Mouse (Mus musculus) CH12F3 (cell line): ENCODE data around the gene Gm45062.
"Not testable (repeated sequence)": the region's sequence is repeated elsewhere in the genome, so short reads cannot be mapped to it uniquely, and the experiment has no call there.

Experiments used
- in situ Hi-C: fragments of 300-500 bp; cut with MboI; formaldehyde crosslinking; loops from 2 replicates; pipeline ENCODE4 v1.14.3; 2020; ENCODE audit warnings: low sequenced_read_pairs

Gm45062 gene

DNA sequence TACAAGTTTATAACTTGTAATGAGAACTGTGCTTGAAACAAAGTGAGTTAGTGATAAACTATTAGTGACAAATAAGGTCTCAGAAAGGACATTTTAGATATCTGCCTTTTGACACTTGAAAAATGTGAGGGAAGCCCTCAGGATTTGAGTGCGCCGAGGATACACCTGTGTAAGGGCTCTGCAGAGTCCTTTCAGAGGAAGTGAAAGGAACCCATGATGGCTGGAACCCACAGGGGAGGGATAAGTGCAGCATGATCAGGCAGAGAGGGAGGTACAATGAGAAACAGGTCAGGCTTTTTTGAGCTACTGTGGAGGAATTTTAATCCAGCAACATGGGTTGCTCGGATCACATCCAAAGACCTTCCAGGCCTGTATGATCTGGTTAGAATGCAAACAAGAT is 239.7 kb downstream of the Gm45062 start:
- in situ Hi-C loops, result no loop called here

DNA sequence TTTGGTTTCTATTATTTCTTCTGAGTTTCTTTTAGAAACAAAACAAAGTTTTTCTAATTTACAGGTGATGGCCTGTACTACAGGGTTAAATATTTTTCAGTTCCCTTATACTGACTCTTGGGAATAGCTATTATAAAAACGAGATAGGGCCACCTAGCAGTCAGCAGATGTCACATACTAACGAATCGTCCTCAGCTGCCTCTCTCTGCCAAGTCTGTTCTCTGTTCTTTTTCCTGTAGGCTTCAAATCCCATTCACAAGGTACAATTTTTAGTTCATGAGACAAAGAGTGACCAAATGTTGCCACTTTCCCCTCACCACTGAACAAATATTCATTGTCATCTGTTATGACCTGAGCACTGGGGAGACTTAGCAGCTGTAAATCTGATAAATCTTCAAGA is 244.7 kb downstream of the Gm45062 start:
- in situ Hi-C loops, result loop anchor here (10.0 kb wide), 1 partner anchor 219 kb away; no protein-coding TSS in a partner anchor

DNA sequence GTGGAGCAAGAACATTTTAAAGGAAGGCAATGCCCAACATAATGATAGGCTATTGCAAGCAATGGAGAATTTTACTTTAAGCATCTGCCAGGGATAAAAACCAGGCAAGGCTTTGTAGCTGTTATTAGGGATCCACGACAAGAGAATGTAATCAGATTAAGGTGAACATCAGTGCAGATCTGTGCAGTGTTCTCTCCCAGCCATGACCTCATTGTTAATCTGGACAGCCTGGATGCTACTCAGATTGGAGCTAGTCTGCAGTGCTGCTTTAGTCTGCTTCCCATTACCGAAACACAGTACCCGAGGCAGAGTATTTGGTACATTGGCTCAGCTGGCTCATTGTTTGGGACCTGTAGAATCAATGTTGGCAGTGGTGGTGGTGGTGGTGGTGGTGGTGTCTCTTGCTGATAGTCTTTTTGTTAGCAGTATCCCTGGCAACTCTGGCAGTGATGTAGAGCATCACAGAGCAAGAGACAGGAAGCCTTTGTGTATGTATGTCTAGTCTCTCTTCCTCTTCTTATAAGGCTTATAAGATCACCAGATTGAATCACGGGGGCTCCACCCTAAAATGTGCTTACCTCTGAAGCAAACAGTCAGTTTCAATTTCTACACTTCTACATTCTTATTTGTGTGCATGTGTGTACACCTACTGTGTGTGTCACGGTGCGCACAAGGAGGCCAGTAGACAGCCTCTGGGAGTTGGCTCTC is 245.4 kb downstream of the Gm45062 start:
- in situ Hi-C loops, result loop anchor here (10.0 kb wide), 1 partner anchor 220 kb away; no protein-coding TSS in a partner anchor

DNA sequence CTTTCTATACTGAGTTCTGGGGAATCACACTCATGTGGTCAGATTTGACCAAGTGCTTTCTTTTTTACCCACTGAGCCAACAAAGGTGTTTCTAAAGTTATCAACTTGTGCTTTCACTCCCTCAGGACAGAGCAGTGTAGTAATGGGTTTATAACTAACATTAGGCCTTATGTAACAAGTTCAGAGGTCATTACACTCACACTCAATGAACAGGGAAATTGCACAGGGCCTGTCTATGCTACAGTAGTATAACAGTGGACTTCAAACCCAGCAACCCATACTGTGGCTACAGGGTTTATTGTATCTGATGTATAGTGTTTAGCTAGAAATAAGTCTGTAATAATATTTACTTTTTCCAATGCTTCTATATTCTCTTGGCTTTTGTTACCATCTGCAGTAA is 247.4 kb downstream of the Gm45062 start:
- in situ Hi-C loops, result loop anchor here (10.0 kb wide), 1 partner anchor 222 kb away; no protein-coding TSS in a partner anchor

DNA sequence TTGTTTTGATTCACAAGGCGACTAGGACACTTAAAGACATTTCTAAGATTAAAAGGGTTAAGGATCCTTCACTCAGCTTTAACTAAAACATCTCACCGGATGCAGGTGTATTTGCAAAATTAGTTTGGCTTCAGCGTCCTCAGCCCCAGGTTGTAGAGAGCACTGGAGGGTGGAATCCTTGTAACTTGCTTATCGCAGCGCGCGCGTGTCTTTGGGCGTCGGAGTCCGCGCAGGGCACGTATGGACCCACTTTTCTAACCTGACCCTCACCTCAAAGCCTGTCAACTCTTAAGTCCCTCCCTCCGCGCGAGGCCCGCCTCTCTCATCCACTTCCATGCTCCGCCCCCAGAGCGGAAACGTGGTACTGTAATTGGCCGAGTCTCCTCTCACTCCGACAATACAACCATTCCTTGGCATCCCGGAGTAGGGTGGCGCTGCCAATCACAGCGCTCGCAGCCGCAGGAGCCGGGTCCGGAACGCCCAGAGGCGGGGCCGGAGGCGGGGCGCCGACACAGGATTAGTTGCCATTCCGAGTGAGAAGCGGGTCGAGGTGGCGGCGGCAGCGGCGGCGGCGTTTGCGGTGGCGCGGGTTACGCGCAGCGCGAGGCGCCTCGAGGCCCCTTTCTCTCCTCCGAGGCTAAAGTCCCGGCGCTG is 249.8 kb downstream of the Gm45062 start:
- in situ Hi-C loops, result loop anchor here (10.0 kb wide), 1 partner anchor 224 kb away; no protein-coding TSS in a partner anchor

DNA sequence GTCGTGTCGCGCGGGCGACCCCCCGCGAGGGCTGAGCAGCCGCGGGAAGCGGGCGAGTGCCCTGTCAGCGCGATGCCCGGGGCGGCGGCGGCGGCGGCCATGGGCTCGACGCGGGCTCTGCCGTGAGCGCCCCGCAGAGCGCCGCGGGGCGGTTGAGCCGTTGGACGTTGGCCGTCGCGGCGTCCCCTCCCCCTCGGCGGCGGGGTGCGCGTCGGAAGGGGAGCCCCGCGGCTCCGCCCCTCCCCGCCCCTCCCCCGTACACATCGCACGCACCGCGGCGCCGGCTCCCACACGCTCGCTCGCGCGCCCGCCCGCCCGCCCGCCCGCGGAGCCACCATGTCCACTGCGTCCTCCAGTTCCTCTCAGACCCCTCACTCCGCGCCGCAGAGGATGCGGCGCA is 250.3 kb downstream of the Gm45062 start, which contains the start of gene Glcci1:
TSS of gene Glcci1 (plus strand) at position 50 of the 400 bp plus-strand sequence.
- in situ Hi-C loops, result loop anchor here (10.0 kb wide), 1 partner anchor 225 kb away; no protein-coding TSS in a partner anchor

DNA sequence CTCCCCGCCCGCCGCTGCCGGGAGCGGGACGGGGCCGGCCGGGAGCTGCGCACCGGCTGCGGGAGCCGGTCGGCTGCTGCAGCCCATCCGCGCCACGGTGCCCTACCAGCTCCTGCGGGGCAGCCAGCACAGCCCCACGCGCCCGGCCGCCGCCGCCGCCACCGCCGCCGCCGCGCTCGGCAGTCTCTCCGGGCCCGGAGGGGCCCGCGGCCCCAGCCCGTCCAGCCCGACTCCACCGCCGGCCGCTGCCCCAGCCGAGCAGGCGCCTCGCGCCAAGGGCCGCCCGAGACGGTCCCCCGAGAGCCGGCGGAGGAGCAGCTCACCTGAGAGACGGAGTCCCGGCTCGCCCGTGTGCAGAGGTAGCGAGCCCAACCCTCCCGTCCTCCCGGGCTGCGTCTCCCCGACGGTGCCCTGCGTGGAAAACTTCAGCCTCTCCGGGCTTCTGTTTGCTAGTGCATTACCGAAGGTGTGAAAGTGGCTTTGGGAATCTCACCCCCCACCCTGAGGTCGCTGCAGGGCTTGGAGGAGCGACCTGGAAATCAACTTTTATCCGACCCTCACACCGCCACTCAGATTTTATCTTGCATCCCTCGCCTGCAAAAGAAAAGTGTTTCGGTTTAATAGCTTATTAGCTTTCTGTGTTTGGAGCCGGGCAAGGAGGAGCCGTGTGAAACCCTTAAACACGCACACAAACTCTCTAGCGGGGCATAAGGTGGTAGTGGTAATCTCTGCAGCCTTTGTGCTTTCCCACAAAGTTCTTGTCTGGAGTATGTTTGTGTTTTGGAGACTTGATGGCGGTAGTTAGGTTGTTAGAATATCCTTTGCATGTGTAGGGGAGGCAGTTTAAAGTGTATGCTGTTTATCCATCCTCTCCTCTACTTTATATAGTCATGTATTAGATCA is 251.0 kb downstream of the Gm45062 start:
- in situ Hi-C loops, result loop anchor here (10.0 kb wide), 1 partner anchor 225 kb away; no protein-coding TSS in a partner anchor

DNA sequence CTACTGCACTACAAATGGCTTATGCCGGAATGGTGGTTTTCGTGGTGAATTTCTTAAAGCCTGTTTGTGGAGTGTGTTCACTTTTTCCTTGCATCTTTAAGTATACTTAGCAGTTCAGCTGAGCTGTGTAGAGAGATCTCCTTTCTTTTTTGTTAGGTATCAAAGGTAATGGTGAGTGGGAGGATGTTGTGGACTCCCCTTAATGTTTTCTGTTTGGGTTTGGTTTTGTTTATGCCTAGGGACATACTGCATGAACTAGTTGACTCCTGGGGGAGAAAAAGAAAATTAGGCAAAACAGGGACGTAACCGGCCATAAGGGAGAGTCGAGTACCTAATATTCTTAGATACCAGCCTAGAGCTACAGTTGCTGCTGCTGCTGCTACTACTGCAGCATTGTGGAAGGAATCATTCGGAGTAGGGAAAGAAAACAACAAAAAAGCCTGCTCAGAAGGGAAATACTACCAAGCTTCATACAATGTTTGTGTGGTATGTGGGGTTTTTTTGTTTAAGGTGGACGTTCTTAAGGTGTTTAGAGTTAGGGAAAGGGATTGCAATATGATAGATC is 251.7 kb downstream of the Gm45062 start:
- in situ Hi-C loops, result no loop called here

DNA sequence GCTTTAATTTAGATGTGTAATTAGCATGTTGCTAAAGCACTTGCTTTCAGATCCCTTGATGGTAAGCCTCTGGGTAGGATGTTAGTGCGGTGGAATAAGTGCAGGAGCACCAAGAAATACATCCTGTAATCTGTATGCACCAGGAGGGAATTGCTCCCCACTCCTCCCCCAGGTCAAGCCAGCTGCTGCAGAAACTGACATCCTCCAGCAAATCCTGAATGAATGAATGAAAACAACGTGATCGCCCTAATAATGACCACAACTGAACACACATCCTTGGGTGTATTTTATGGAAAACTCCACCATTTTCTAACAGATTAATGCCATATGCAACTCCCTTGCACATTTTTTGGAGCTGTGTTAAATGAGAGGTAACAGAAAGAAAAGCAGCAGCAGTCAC is 252.2 kb downstream of the Gm45062 start:
- in situ Hi-C loops, result no loop called here

DNA sequence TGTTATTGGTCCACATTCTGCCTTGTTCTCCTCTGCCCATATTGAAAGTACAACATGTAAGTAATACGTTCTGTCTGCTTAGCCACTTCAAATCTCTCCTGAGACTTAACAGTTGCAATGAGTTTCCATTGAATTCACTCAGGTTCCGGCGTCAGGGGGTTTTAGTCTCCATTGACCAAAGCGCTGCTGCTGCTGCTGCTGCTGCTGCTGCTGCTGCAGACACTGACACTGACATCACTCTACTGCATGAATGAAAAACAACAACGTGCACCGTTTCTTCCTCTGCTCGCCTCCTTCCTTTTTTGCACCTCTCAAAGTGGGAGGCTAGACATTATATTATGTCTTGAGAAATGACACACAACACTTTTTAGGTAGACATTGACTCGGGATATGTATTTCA is 253.2 kb downstream of the Gm45062 start:
- in situ Hi-C loops, result no loop called here

DNA sequence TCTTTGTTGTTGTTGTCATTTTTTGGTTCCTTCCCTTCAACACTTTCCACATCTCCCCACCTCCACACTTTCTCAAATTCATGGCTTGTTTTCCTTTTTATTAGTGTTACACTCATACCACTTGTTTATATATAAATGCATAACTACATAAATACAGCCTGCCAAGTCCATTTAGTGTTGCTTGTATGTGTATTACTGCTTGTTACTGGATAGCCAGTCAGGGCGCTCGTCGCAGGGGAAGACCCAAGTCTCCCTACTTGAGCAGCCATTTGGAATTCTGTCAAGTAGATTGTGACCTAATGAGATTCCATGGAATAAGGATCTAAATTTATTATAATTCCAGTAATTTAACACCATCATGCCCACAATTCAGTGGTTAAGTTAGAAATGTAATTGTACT is 260.4 kb downstream of the Gm45062 start:
- in situ Hi-C loops, result no loop called here

DNA sequence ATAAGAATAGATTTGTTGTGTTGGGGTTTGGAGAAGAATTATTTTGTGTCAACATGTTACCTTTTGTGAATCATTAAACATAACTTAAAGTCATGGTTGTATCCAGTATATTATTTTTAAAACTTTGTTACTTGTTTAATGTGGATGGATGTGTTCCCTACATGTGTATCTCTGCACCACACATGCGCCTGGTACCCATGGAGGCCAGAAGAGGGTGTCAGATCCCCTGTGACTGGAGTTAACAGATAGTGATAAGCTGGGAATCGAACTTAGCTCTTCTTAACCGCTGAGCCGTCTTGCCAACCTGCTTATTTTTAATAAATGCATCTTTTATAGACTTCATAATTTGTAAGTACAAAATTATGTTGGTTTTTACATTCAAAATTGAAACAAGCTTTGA is 262.0 kb downstream of the Gm45062 start:
- in situ Hi-C loops, result no loop called here

DNA sequence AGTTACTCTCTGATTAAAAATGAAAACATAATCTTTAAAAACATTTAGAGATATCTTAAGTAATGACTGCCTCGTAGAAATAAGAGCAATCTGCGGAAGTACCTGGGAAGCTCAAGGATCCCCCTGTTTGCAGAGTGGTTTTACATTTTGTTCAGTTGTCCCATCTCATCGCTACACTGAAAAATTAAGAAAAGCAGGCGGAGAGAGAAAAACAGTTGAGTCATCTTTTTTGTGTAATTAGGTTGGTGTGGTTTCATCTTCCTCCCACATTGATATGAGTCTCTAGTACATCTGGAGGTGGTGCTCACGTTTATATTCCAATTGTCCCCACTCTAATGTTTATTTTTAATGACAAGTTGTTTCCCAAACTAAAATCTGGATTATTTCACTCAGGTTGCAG is 265.5 kb downstream of the Gm45062 start:
- in situ Hi-C loops, result no loop called here

DNA sequence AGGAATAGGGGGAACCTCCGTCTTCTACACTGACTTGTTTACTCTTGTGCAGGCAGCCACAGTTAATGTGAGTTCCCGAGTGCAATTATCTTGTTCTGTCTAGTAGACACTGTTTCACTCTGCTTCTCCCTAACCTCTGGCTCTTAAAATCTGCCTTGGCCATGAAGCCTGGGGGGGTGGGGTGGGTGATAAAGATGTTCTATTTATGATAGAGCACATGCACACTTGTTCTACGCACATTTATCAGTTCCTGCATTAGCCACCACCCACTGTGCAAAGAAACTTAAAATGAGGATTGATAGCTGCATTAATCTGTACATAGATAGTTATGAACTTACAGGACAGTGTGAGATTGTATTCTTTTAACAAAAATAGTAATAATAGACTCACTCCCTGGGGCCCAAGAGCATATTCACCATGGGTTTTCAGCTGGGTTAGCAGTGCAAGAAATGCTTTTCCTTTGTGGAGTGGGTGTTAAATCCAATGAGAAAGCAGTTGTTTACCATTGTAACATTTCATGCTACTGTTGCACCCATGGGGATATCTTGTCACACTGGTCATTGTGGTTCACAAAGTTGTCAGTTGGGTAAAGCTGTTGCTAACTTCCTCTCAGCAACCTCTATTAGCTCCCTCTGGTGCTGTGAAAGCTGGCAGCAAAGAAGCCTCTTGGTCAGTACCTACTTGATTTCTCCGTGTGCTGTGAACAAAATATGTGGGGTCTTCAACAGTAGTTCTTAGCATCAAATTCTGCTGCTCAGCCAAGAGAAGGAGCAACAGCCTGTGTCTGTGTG is 272.0 kb downstream of the Gm45062 start:
- in situ Hi-C loops, result no loop called here

DNA sequence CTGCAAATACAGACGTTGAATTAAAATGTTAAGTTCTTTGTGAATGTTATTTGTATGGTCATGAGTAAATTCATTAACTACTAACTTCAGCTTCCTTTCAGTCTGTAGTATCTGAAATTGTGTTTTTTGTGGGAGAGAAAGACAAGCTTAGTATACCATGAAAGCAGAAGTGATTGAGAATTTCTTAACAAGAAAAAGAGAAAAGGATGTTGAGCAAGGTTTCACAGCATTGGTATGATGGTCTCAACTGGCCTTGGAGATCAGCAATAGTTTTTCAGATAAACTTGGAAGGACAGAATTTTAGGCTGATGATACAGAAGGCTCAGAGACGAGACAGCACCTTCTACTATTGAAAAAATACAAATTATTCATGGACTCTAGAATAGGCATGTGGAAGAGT is 277.7 kb downstream of the Gm45062 start:
- in situ Hi-C loops, result no loop called here

DNA sequence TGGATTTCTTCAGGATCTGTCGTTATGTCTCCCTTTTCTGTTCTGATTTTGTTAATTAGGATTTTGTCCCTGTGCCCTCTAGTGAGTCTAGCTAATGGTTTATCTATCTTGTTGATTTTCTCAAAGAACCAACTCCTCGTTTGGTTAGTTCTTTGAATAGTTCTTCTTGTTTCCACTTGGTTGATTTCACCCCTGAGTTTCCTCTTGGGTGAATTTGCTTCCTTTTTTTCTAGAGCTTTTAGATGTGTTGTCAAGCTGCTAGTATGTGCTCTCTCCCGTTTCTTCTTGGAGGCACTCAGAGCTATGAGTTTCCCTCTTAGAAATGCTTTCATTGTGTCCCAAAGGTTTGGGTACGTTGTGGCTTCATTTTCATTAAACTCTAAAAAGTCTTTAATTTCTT is 282.3 kb downstream of the Gm45062 start:
- in situ Hi-C loops, result not testable (repeated sequence)

DNA sequence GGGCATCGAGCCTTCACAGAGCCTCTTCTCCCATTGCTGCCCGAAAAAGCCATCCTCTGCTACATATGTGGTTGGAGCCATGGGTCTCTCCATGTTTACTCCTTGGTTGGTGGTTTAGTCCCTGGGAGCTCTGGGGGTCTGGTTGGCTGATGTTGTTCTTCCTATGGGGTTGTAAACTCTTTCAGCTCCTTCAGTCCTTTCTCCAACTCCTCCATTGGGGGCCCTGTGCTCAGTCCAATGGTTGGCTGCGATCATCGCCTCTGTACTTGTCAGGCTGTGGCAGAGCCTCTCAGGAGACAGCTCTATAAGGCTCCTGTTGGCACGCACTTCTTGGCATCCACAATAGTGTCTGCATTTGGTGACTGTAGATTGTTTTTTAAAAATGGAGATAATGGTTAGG is 285.6 kb downstream of the Gm45062 start:
- in situ Hi-C loops, result no loop called here

DNA sequence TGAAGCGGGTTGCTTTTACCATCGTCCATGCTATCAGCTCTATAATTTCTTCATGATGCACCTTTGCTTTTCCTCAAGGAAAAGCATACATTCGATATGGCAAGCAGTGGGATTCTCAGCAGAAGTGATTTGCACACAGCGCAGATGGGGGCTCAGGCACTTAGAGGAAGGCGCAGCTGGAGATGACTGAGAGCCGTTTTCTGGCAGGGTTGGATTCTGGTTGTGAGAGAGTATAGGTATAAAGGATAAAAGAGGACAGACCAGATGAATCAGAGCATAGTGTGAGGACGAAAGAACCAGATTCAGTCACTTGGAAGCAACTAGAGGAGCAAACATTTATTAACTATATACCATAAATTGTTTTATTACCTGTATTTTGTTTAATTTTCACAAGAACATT is 286.5 kb downstream of the Gm45062 start:
- in situ Hi-C loops, result no loop called here

DNA sequence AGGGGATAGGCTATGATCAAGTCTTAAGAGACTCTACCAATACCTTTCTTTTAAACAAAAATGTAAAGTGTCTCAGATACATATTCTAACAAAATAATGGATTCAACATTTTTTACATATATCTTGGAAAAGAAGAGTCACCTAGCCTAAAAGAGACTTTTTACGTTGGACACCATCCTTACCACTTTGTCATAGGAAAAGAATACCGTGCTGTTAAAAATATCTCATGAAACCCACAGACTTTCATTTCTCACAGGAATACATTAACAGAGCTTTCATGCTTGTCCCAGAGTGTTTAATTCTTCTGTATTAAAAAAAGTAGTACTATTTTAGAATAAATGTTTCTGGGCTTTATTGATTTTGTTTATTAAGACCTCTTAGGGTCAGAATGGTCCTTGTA is 291.9 kb downstream of the Gm45062 start:
- in situ Hi-C loops, result no loop called here
